Mouse (Mus musculus) forebrain, embryonic 11.5 days (tissue): Measurements from ENCODE around the gene Srrt. TPM values are rescaled to one million over a fixed set of nuclear protein-coding genes. Genes with fewer than 3 reads are reported as not detected.
A peak's percentile ranks its signal among the peaks of the same experiment; 100 is the strongest.

Experiments used
- ATAC-seq: fragments of 200-750 bp; cut with Nextera tagmentation; replicated peaks from 2 replicates; pipeline ENCODE4 v1.8.0; 2017; ENCODE audit warnings: moderate TSS enrichment; ENCODE audit not compliant: low FRiP score
- DNase-seq: peaks from one replicate; pipeline ENCODE4 v3.0.0-alpha.2; 2017; ENCODE audit warnings: low spot score
- H3K27ac ChIP-seq: fragments of 300-500 bp; sonication (generic); 2 replicates; pipeline ENCODE4 v1.5.1; 2014; ENCODE audit warnings: low read depth, low read length
- H3K27me3 ChIP-seq: fragments of 300-500 bp; sonication (generic); 2 replicates; pipeline ENCODE4 v1.6.1; 2014; ENCODE audit warnings: mild to moderate bottlenecking, low read length, mixed read lengths; ENCODE audit not compliant: control insufficient read depth, insufficient read depth
- H3K36me3 ChIP-seq: fragments of 300-500 bp; sonication (generic); 2 replicates; pipeline ENCODE4 v1.6.1; 2014; ENCODE audit warnings: mild to moderate bottlenecking, low read length, moderate library complexity, mixed read lengths; ENCODE audit not compliant: control insufficient read depth, insufficient read depth
- H3K4me1 ChIP-seq: fragments of 300-500 bp; sonication (generic); replicated peaks from 2 replicates; pipeline ENCODE4 v1.6.1; 2014; ENCODE audit warnings: low read length, mixed read lengths; ENCODE audit not compliant: control insufficient read depth, insufficient read depth
- H3K4me2 ChIP-seq: fragments of 300-500 bp; sonication (generic); 2 replicates; pipeline ENCODE4 v1.6.1; 2014; ENCODE audit warnings: low read depth, mild to moderate bottlenecking, low read length, moderate library complexity, mixed read lengths; ENCODE audit not compliant: severe bottlenecking
- H3K4me3 ChIP-seq: fragments of 300-500 bp; sonication (generic); 2 replicates; pipeline ENCODE4 v1.5.1; 2014; ENCODE audit warnings: low read depth, low read length
- H3K9ac ChIP-seq: fragments of 300-500 bp; sonication (generic); 2 replicates; pipeline ENCODE4 v1.6.1; 2014; ENCODE audit warnings: low read length
- H3K9me3 ChIP-seq: fragments of 300-500 bp; sonication (generic); 2 replicates; pipeline ENCODE4 v1.6.1; 2016; ENCODE audit warnings: low read length, mixed read lengths; ENCODE audit not compliant: control insufficient read depth
- WGBS: fragments of 180-500 bp; shearing (Covaris S2); extraction: QIAGEN DNeasy Blood & Tissue Kit; methylation state at CpG from one replicate; pipeline ENCODE4 v1.1.7; 2014; 5-methylcytosine and 5-hydroxymethylcytosine counted together
- polyA plus RNA-seq: library from polyadenylated mRNA; unstranded; fragments of >200 nt; fragmentation: Nextera tagmentation; extraction: Ambion mirVana; gene quantifications from 2 replicates; pipeline ENCODE4 v1.2.1, GENCODE M21; 2014

Gene Srrt
- polyA plus RNA-seq, 1 experiment from 2014 or later: 190 TPM

GRCm38 (mm10) chr5:137332857-137333511 is 25.5 kb upstream of the Srrt start:
- ATAC-seq (peak; percentile 29; the same call in 1 of the 2 replicates), DNase-seq (no peak)
- Histone ChIP-seq H3K36me3 (no peaks in the 10 kb centered on the region), H3K4me1 (peaks cover 2% of the 10 kb centered on the region; the same call in 1 of the 2 replicates), H3K9me3 (no peaks in the 10 kb centered on the region), H3K4me3 (peak overlapping the region; percentile 61), H3K9ac (peak overlapping the region; percentile 80), H3K27ac (0 out of 2 replicates have a peak overlapping the region, but pooled peaks have one; percentile 37), H3K27me3 (no peaks in the 10 kb centered on the region), H3K4me2 (peak overlapping the region; percentile 96)
- WGBS: 19% methylated on average over 15 of the region's 15 CpGs

- H3K9ac ChIP-seq: no peak overlapping the region
Observed at GRCm38 (mm10) chr5:137330910-137331309, 23.4 kb upstream of the Srrt start.

DNA sequence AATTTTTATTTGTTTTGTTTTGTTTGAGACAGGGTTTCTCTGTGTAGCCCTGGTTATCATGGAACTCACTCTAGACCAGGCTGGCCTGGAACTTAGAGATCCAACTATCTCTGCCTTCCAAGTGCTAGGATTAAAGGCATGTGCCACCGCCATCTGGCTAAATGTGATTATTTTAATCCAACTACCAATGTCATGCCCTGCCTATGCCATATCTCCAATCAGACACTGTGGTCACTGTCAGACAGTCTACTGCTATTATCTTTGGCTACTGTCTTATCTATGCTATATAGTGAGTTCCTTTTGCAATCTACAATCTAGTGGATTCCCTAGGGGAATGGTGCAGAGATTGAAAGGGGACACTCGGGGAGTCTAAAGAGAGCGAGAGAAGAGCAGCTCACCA is 13.5 kb upstream of the Srrt start:
- peaks cover 2% of the 10 kb centered on the region; the same call in 1 of the 2 replicates for H3K36me3 ChIP-seq
- H3K27me3 ChIP-seq: no peaks in the 10 kb centered on the region
- no peaks in the 10 kb centered on the region for H3K4me1 ChIP-seq
- H3K9me3 ChIP-seq: no peaks in the 10 kb centered on the region
- ATAC-seq (no peak), DNase-seq (no peak)
- H3K4me2 ChIP-seq: no peak overlapping the region
- no peak overlapping the region for H3K4me3 ChIP-seq
- H3K9ac ChIP-seq: no peak overlapping the region
- 96% methylated on average over 3 of the region's 3 CpGs for WGBS
- no peak overlapping the region for H3K27ac ChIP-seq

More at GRCm38 (mm10) chr5:137330910-137331309, 23.4 kb upstream of the Srrt start:
- Histone ChIP-seq H3K4me3 (no peak overlapping the region), H3K36me3 (no peaks in the 10 kb centered on the region), H3K4me2 (no peak overlapping the region), H3K4me1 (0 out of 2 replicates have a peak, but pooled peaks cover 2% of the 10 kb centered on the region), H3K9me3 (no peaks in the 10 kb centered on the region), H3K27ac (no peak overlapping the region), H3K27me3 (no peaks in the 10 kb centered on the region)
- DNase-seq (no peak), ATAC-seq (no peak)
- 86% methylated on average over 7 of the region's 7 CpGs for WGBS

DNA sequence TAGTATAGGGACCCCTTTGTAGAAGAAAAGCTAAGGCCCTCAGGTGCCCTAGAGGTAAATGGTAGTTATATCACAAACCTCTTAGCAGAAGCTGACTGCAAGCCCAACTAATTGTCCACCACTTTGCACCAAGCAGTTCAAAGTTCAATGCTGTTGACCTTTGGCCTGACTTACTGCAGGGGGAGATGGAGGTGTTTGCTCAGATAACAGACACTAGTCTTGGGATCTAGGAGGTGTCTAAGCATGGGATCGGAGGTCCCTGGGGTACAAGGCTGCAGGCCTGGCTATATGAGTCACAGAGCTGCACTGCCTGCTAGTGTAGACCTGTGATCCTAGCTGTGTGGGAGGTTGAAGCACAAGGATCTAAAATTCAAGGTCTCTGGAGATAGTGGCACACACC is 11.1 kb upstream of the Srrt start:
- WGBS: 77% methylated on average over 1 of the region's 1 CpGs
- ATAC-seq: no peak
- H3K4me1 ChIP-seq: peaks cover 10% of the 10 kb centered on the region
- no peaks in the 10 kb centered on the region for H3K9me3 ChIP-seq
- H3K9ac ChIP-seq: no peak overlapping the region
- H3K4me2 ChIP-seq: no peak overlapping the region
- H3K27me3 ChIP-seq: no peaks in the 10 kb centered on the region
- no peak overlapping the region for H3K4me3 ChIP-seq
- no peak overlapping the region for H3K27ac ChIP-seq
- peaks cover 2% of the 10 kb centered on the region; the same call in 1 of the 2 replicates for H3K36me3 ChIP-seq
- no peak for DNase-seq

GRCm38 (mm10) chr5:137317361-137317760 is 9.9 kb upstream of the Srrt start:
- ATAC-seq: no peak
- H3K36me3 ChIP-seq: peaks cover 2% of the 10 kb centered on the region; the same call in 1 of the 2 replicates
- WGBS: 93% methylated on average over 8 of the region's 8 CpGs

GRCm38 (mm10) chr5:137315084-137315903 is 7.8 kb upstream of the Srrt start:
- Histone ChIP-seq H3K9ac (peak overlapping the region; percentile 87; the same call in 1 of the 2 replicates), H3K4me2 (0 out of 2 replicates have a peak overlapping the region, but pooled peaks have one; percentile 89), H3K9me3 (no peaks in the 10 kb centered on the region), H3K4me3 (no peak overlapping the region), H3K4me1 (peaks cover 19% of the 10 kb centered on the region), H3K27ac (no peak overlapping the region), H3K27me3 (no peaks in the 10 kb centered on the region), H3K36me3 (no peaks in the 10 kb centered on the region; the same call in 1 of the 2 replicates)
- ATAC-seq: peak; percentile 4; the same call in 1 of the 2 replicates
- DNase-seq: peak; percentile 67
- 42% methylated on average over 30 of the region's 30 CpGs for WGBS

More at GRCm38 (mm10) chr5:137317361-137317760, 9.9 kb upstream of the Srrt start:
- Histone ChIP-seq H3K27ac (no peak overlapping the region), H3K9ac (no peak overlapping the region), H3K4me1 (peaks cover 19% of the 10 kb centered on the region), H3K9me3 (no peaks in the 10 kb centered on the region), H3K4me2 (no peak overlapping the region), H3K27me3 (no peaks in the 10 kb centered on the region), H3K4me3 (no peak overlapping the region)
- DNase-seq: no peak

DNA sequence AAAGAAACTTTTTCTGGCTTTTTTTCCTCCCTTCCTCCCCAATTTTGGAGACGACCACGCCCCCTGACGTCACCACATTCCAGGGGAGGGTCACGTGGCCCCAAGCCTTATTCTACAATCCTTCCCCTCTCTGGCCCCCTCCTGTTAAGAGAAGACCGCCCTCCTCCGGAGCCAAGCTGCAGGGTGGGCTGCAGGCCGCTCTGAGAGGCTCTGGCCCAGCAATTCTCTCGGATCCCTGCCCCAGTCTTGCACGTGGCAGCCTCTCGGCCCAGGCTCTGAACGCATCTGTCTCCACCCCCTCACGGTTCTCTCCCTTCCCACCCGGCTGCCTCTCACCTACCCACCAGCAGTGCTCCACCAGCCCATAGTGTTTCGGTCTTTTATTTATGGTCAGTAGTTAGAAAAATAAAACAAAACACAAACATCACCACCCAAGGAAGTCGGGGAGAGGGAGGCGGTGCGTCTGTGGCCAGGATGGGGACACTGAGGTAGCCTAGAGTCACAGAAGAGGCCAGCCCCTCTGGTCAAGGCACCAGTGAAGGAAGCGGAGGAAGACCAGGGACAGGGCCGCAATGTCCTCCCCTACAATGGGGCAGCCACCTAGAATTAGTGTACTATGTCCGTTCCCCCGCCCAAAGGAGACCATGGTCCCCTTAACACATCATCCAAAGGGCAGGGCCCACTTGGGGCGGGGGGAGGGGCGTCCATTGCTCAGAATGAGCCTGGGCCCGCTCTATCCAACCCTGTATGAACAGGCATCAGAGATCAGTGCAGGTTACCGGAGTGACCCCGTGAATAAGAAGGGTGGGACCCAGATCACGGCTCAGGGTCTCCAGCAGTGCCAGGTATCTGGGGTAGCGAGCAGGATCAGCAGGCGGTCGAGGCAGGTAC is 7.0 kb upstream of the Srrt start, which contains the start of gene Trip6:
Gene Trip6 (minus strand): TSS at position 212 of the 891 bp plus-strand sequence.
- H3K9ac ChIP-seq: peak within 1 kb of the TSS; percentile 87
- DNase-seq (peak; percentile 95), ATAC-seq (peak; percentile 92)
- H3K4me2 ChIP-seq: peak within 1 kb of the TSS; percentile 89
- no peaks in the 10 kb centered on the region for H3K9me3 ChIP-seq
- H3K36me3 ChIP-seq: peaks cover 6% of the 10 kb centered on the region; the same call in 1 of the 2 replicates
- no peaks in the 10 kb centered on the region for H3K27me3 ChIP-seq
- WGBS: 9% methylated on average over 30 of the region's 30 CpGs
- H3K27ac ChIP-seq: peak within 1 kb of the TSS; percentile 82
- H3K4me3 ChIP-seq: peak within 1 kb of the TSS; percentile 63
- peaks cover 19% of the 10 kb centered on the region for H3K4me1 ChIP-seq
